Mouse (Mus musculus) heart, embryonic 11.5 days (tissue): Measurements from ENCODE around the gene AL607142.1. TPM values are rescaled to one million over a fixed set of nuclear protein-coding genes. Genes with fewer than 3 reads are reported as not detected.

Experiments
- ATAC-seq: fragments of 200-750 bp; cut with Nextera tagmentation; replicated peaks from 2 replicates; pipeline ENCODE4 v1.8.0; 2017; ENCODE audit warnings: moderate library complexity; ENCODE audit not compliant: insufficient number of reproducible peaks, low FRiP score, low TSS enrichment
- H3K27ac ChIP-seq: fragments of 300-500 bp; sonication (generic); 2 replicates; pipeline ENCODE4 v1.5.1; 2014; ENCODE audit warnings: mild to moderate bottlenecking, low read depth, low read length
- H3K27me3 ChIP-seq: fragments of 300-500 bp; sonication (generic); 2 replicates; pipeline ENCODE4 v1.6.1; 2014; ENCODE audit warnings: mild to moderate bottlenecking, low read length, mixed read lengths; ENCODE audit not compliant: control insufficient read depth, insufficient read depth
- H3K36me3 ChIP-seq: fragments of 300-500 bp; sonication (generic); 2 replicates; pipeline ENCODE4 v1.6.1; 2014; ENCODE audit warnings: mild to moderate bottlenecking, low read length, moderate library complexity, mixed read lengths; ENCODE audit not compliant: control insufficient read depth, insufficient read depth
- H3K4me1 ChIP-seq: fragments of 300-500 bp; sonication (generic); 2 replicates; pipeline ENCODE4 v1.6.1; 2014; ENCODE audit warnings: low read length; ENCODE audit not compliant: control insufficient read depth, insufficient read depth
- H3K4me2 ChIP-seq: fragments of 300-500 bp; sonication (generic); 2 replicates; pipeline ENCODE4 v1.6.1; 2014; ENCODE audit warnings: mild to moderate bottlenecking, moderate library complexity
- H3K4me3 ChIP-seq: fragments of 300-500 bp; sonication (generic); 2 replicates; pipeline ENCODE4 v1.5.1; 2014; ENCODE audit warnings: low read depth, low read length
- H3K9ac ChIP-seq: fragments of 300-500 bp; sonication (generic); 2 replicates; pipeline ENCODE4 v1.6.1; 2014; ENCODE audit warnings: mild to moderate bottlenecking, low read depth, low read length, moderate library complexity
- H3K9me3 ChIP-seq: fragments of 300-500 bp; sonication (generic); replicated peaks from 2 replicates; pipeline ENCODE4 v1.6.1; 2016; ENCODE audit warnings: low read length; ENCODE audit not compliant: control insufficient read depth
- WGBS: fragments of 180-500 bp; shearing (Covaris S2); extraction: QIAGEN DNeasy Blood & Tissue Kit; methylation state at CpG from one replicate; pipeline ENCODE4 v1.1.7; 2014; ENCODE audit not compliant: insufficient replicate concordance; 5-methylcytosine and 5-hydroxymethylcytosine counted together
- polyA plus RNA-seq: library from polyadenylated mRNA; unstranded; fragments of >200 nt; fragmentation: Nextera tagmentation; extraction: Ambion mirVana; gene quantifications from 2 replicates; pipeline ENCODE4 v1.2.1, GENCODE M21; 2014

Gene AL607142.1
- polyA plus RNA-seq, 1 experiment from 2014 or later: not detected

GRCm38 (mm10) chr4:120096935-120097334 lies 32.1 kb downstream of the AL607142.1 start:
- H3K4me3 ChIP-seq: no peak overlapping the region
- no peaks in the 10 kb centered on the region for H3K27me3 ChIP-seq
- H3K4me1 ChIP-seq: no peaks in the 10 kb centered on the region
- H3K36me3 ChIP-seq: no peaks in the 10 kb centered on the region
- ATAC-seq: no peak
- WGBS: 78% methylated on average over 19 of the region's 19 CpGs
- no peaks in the 10 kb centered on the region; the same call in 1 of the 2 replicates for H3K9me3 ChIP-seq
- H3K9ac ChIP-seq: no peak overlapping the region
- no peak overlapping the region for H3K27ac ChIP-seq
- no peak overlapping the region for H3K4me2 ChIP-seq

DNA sequence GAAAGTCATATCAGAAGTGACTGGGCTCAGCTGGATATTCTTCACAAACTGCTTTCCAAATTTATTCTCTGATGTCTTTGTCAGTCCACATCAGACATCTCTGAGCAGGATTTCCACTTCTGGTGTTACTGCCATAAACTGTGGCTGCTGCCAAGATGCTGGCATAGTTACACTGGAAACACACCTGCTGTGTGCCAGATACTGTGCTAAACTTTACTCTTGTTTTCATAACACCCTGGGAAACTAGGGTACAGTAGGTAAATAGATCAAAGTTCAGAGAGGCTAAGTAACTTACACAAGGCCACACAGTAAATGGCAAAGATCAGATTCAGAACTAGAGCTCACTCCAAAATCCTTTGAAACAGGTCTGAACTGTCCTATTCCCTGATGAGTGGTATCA lies 36.4 kb downstream of the AL607142.1 start:
- H3K27ac ChIP-seq: no peak overlapping the region
- no peak overlapping the region for H3K4me2 ChIP-seq
- H3K9me3 ChIP-seq: no peaks in the 10 kb centered on the region; the same call in 1 of the 2 replicates
- H3K4me3 ChIP-seq: no peak overlapping the region
- no peaks in the 10 kb centered on the region for H3K36me3 ChIP-seq
- H3K9ac ChIP-seq: no peak overlapping the region
- no peaks in the 10 kb centered on the region for H3K27me3 ChIP-seq
- ATAC-seq: no peak
- H3K4me1 ChIP-seq: no peaks in the 10 kb centered on the region

DNA sequence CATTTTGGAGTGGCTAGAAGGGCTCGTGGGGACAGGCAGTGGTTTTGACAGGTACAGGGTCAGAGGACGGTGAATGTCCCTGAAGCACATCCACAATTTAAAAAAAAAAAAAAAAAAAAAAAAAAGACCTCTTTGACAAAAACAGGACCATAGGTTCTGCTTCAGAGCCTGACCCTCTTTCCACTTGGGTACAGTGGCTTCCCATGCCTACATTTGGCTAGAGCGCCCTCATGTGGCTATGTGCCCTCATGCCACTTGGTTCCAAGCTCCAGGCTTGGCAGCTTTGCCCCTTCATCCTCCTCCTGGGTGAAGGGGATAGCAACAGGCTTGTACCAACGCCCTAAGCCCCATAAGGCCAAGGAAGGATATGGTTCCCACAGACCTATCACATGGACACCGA lies 39.8 kb downstream of the AL607142.1 start:
- no peaks in the 10 kb centered on the region for H3K4me1 ChIP-seq
- no peak overlapping the region for H3K4me3 ChIP-seq
- no peak overlapping the region for H3K4me2 ChIP-seq
- no peak for ATAC-seq
- no peaks in the 10 kb centered on the region for H3K36me3 ChIP-seq
- WGBS: 42% methylated on average over 5 of the region's 5 CpGs
- no peaks in the 10 kb centered on the region for H3K9me3 ChIP-seq
- no peaks in the 10 kb centered on the region for H3K27me3 ChIP-seq
- H3K27ac ChIP-seq: no peak overlapping the region
- no peak overlapping the region for H3K9ac ChIP-seq

- Histone ChIP-seq H3K36me3 (no peaks in the 10 kb centered on the region), H3K9me3 (no peaks in the 10 kb centered on the region), H3K27ac (no peak overlapping the region), H3K27me3 (no peaks in the 10 kb centered on the region), H3K9ac (no peak overlapping the region), H3K4me2 (no peak overlapping the region), H3K4me1 (no peaks in the 10 kb centered on the region), H3K4me3 (no peak overlapping the region)
- ATAC-seq: no peak
- 74% methylated on average over 3 of the region's 3 CpGs for WGBS
Measured at GRCm38 (mm10) chr4:120106362-120106761, 41.6 kb downstream of the AL607142.1 start.

GRCm38 (mm10) chr4:120107787-120108186 lies 43.0 kb downstream of the AL607142.1 start:
- ATAC-seq: no peak
- H3K9me3 ChIP-seq: no peaks in the 10 kb centered on the region
- H3K27me3 ChIP-seq: no peaks in the 10 kb centered on the region
- H3K4me3 ChIP-seq: no peak overlapping the region
- H3K4me2 ChIP-seq: no peak overlapping the region
- no peaks in the 10 kb centered on the region for H3K4me1 ChIP-seq
- H3K9ac ChIP-seq: no peak overlapping the region
- no peaks in the 10 kb centered on the region for H3K36me3 ChIP-seq
- 65% methylated on average over 8 of the region's 8 CpGs for WGBS
- H3K27ac ChIP-seq: no peak overlapping the region

GRCm38 (mm10) chr4:120115516-120115915 lies 50.7 kb downstream of the AL607142.1 start:
- Histone ChIP-seq H3K27ac (no peak overlapping the region), H3K9me3 (no peaks in the 10 kb centered on the region), H3K27me3 (no peaks in the 10 kb centered on the region), H3K36me3 (no peaks in the 10 kb centered on the region), H3K4me1 (no peaks in the 10 kb centered on the region), H3K9ac (no peak overlapping the region), H3K4me3 (no peak overlapping the region), H3K4me2 (no peak overlapping the region)
- ATAC-seq: no peak
- 77% methylated on average over 3 of the region's 3 CpGs for WGBS

- Histone ChIP-seq H3K9ac (no peak overlapping the region), H3K4me3 (no peak overlapping the region), H3K4me1 (no peaks in the 10 kb centered on the region), H3K9me3 (no peaks in the 10 kb centered on the region), H3K27ac (no peak overlapping the region), H3K36me3 (no peaks in the 10 kb centered on the region), H3K4me2 (no peak overlapping the region), H3K27me3 (no peaks in the 10 kb centered on the region)
- no peak for ATAC-seq
- 74% methylated on average over 1 of the region's 1 CpGs for WGBS
Measured at GRCm38 (mm10) chr4:120116312-120116711, 51.5 kb downstream of the AL607142.1 start.

DNA sequence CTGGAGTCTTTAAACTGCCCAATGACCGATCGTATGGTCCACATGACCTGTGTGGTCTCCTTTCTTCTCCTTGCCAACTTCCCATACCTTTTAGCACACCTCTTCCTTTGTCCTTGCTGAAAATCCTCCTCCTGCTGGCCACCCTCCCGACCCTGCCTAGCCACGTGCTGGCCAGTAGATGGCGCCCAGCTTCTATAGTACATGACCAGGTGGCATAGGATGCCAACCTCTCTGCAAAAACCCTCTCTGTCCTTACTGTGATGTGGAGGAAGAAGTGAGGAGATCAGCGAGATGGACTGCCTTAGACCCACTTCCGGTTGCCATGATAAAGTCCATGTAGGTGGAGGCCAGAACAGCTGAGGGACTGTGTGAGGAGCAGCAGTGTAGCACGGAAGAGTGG lies 55.5 kb downstream of the AL607142.1 start:
- H3K4me3 ChIP-seq: no peak overlapping the region
- no peak for ATAC-seq
- no peaks in the 10 kb centered on the region for H3K36me3 ChIP-seq
- no peaks in the 10 kb centered on the region for H3K4me1 ChIP-seq
- H3K27me3 ChIP-seq: peaks cover 3% of the 10 kb centered on the region; the same call in 1 of the 2 replicates
- H3K9ac ChIP-seq: no peak overlapping the region
- no peak overlapping the region for H3K4me2 ChIP-seq
- no peaks in the 10 kb centered on the region for H3K9me3 ChIP-seq
- 34% methylated on average over 8 of the region's 8 CpGs for WGBS
- H3K27ac ChIP-seq: no peak overlapping the region

DNA sequence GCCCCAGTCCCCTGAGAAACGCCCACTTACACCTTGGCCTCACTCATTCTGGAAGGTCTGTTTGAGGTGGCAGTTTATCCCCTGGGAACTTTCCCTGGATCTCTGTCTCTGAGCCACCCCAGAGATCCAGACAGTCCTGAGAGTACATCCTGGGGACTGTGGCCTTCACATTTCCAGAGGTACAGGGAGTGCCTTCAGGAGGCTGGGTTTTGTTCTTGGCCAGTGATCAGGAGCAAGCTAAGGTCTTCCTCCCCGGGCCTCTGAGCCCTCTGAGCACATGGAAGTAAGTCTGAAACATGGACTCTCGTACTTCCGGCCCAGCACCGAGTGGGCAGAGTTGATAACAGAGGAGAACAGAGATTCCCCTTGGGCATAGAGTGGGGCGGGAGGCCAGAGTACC lies 59.9 kb downstream of the AL607142.1 start:
- no peak overlapping the region for H3K27ac ChIP-seq
- ATAC-seq: no peak
- H3K9me3 ChIP-seq: no peaks in the 10 kb centered on the region
- H3K27me3 ChIP-seq: peaks cover 3% of the 10 kb centered on the region; the same call in 1 of the 2 replicates
- H3K9ac ChIP-seq: no peak overlapping the region
- H3K4me1 ChIP-seq: peaks cover 4% of the 10 kb centered on the region; the same call in 1 of the 2 replicates
- no peak overlapping the region for H3K4me3 ChIP-seq
- no peak overlapping the region for H3K4me2 ChIP-seq
- WGBS: 69% methylated on average over 6 of the region's 6 CpGs
- no peaks in the 10 kb centered on the region for H3K36me3 ChIP-seq
